Mouse (Mus musculus) forebrain, embryonic 11.5 days (tissue): Measurements from ENCODE around the gene Trim52. TPM values are rescaled to one million over a fixed set of nuclear protein-coding genes. Genes with fewer than 3 reads are reported as not detected.

Experiments used
- ATAC-seq: fragments of 200-750 bp; cut with Nextera tagmentation; replicated peaks from 2 replicates; pipeline ENCODE4 v1.8.0; 2017; ENCODE audit warnings: moderate TSS enrichment; ENCODE audit not compliant: low FRiP score
- DNase-seq: peaks from one replicate; pipeline ENCODE4 v3.0.0-alpha.2; 2017; ENCODE audit warnings: low spot score
- H3K27ac ChIP-seq: fragments of 300-500 bp; sonication (generic); 2 replicates; pipeline ENCODE4 v1.5.1; 2014; ENCODE audit warnings: low read depth, low read length
- H3K27me3 ChIP-seq: fragments of 300-500 bp; sonication (generic); 2 replicates; pipeline ENCODE4 v1.6.1; 2014; ENCODE audit warnings: mild to moderate bottlenecking, low read length, mixed read lengths; ENCODE audit not compliant: control insufficient read depth, insufficient read depth
- H3K36me3 ChIP-seq: fragments of 300-500 bp; sonication (generic); 2 replicates; pipeline ENCODE4 v1.6.1; 2014; ENCODE audit warnings: mild to moderate bottlenecking, low read length, moderate library complexity, mixed read lengths; ENCODE audit not compliant: control insufficient read depth, insufficient read depth
- H3K4me1 ChIP-seq: fragments of 300-500 bp; sonication (generic); replicated peaks from 2 replicates; pipeline ENCODE4 v1.6.1; 2014; ENCODE audit warnings: low read length, mixed read lengths; ENCODE audit not compliant: control insufficient read depth, insufficient read depth
- H3K4me2 ChIP-seq: fragments of 300-500 bp; sonication (generic); 2 replicates; pipeline ENCODE4 v1.6.1; 2014; ENCODE audit warnings: low read depth, mild to moderate bottlenecking, low read length, moderate library complexity, mixed read lengths; ENCODE audit not compliant: severe bottlenecking
- H3K4me3 ChIP-seq: fragments of 300-500 bp; sonication (generic); 2 replicates; pipeline ENCODE4 v1.5.1; 2014; ENCODE audit warnings: low read depth, low read length
- H3K9ac ChIP-seq: fragments of 300-500 bp; sonication (generic); 2 replicates; pipeline ENCODE4 v1.6.1; 2014; ENCODE audit warnings: low read length
- H3K9me3 ChIP-seq: fragments of 300-500 bp; sonication (generic); 2 replicates; pipeline ENCODE4 v1.6.1; 2016; ENCODE audit warnings: low read length, mixed read lengths; ENCODE audit not compliant: control insufficient read depth
- WGBS: fragments of 180-500 bp; shearing (Covaris S2); extraction: QIAGEN DNeasy Blood & Tissue Kit; methylation state at CpG from one replicate; pipeline ENCODE4 v1.1.7; 2014; 5-methylcytosine and 5-hydroxymethylcytosine counted together
- polyA plus RNA-seq: library from polyadenylated mRNA; unstranded; fragments of >200 nt; fragmentation: Nextera tagmentation; extraction: Ambion mirVana; gene quantifications from 2 replicates; pipeline ENCODE4 v1.2.1, GENCODE M21; 2014

Trim52 gene
- not detected in 2 replicates for polyA plus RNA-seq

- WGBS: 92% methylated on average over 21 of the region's 21 CpGs
- Histone ChIP-seq H3K36me3 (no peaks in the 10 kb centered on the region), H3K4me2 (no peak within 1 kb of the TSS), H3K4me1 (no peaks in the 10 kb centered on the region), H3K27me3 (no peaks in the 10 kb centered on the region), H3K4me3 (no peak within 1 kb of the TSS), H3K27ac (no peak within 1 kb of the TSS), H3K9me3 (no peaks in the 10 kb centered on the region), H3K9ac (no peak within 1 kb of the TSS)
- DNase-seq (peak; percentile 54), ATAC-seq (no peak)
Observed at GRCm38 (mm10) chr14:106105980-106106379, at the start of gene Trim52. Gene Trim52 (plus strand): TSS chr14:106106198.

GRCm38 (mm10) chr14:106072608-106073007 lies 33.4 kb upstream of the Trim52 start:
- H3K9ac ChIP-seq: no peak overlapping the region
- H3K4me1 ChIP-seq: no peaks in the 10 kb centered on the region
- no peaks in the 10 kb centered on the region for H3K9me3 ChIP-seq
- no peak overlapping the region for H3K27ac ChIP-seq
- no peak overlapping the region for H3K4me2 ChIP-seq
- ATAC-seq: no peak
- H3K4me3 ChIP-seq: no peak overlapping the region
- no peak for DNase-seq
- no peaks in the 10 kb centered on the region for H3K36me3 ChIP-seq
- WGBS: 78% methylated on average over 1 of the region's 1 CpGs
- H3K27me3 ChIP-seq: no peaks in the 10 kb centered on the region

- DNase-seq: no peak
- 78% methylated on average over 3 of the region's 3 CpGs for WGBS
- H3K36me3 ChIP-seq: no peaks in the 10 kb centered on the region
Observed at GRCm38 (mm10) chr14:106075181-106076064, 30.6 kb upstream of the Trim52 start.

GRCm38 (mm10) chr14:106088480-106089037 lies 17.4 kb upstream of the Trim52 start:
- Histone ChIP-seq H3K27ac (no peak overlapping the region), H3K9ac (no peak overlapping the region), H3K36me3 (no peaks in the 10 kb centered on the region), H3K4me3 (no peak overlapping the region), H3K9me3 (no peaks in the 10 kb centered on the region), H3K4me1 (no peaks in the 10 kb centered on the region), H3K4me2 (no peak overlapping the region), H3K27me3 (no peaks in the 10 kb centered on the region)
- no peak for ATAC-seq
- DNase-seq: no peak
- WGBS: 85% methylated on average over 13 of the region's 13 CpGs

More at GRCm38 (mm10) chr14:106075181-106076064, 30.6 kb upstream of the Trim52 start:
- Histone ChIP-seq H3K9ac (no peak overlapping the region), H3K4me1 (no peaks in the 10 kb centered on the region), H3K4me2 (no peak overlapping the region), H3K4me3 (no peak overlapping the region), H3K27me3 (no peaks in the 10 kb centered on the region), H3K9me3 (no peaks in the 10 kb centered on the region), H3K27ac (no peak overlapping the region)
- no peak for ATAC-seq

GRCm38 (mm10) chr14:106096816-106097215 lies 9.2 kb upstream of the Trim52 start:
- no peak overlapping the region for H3K4me3 ChIP-seq
- DNase-seq: no peak
- H3K9ac ChIP-seq: no peak overlapping the region
- H3K9me3 ChIP-seq: no peaks in the 10 kb centered on the region
- WGBS: 91% methylated on average over 4 of the region's 4 CpGs
- H3K27me3 ChIP-seq: no peaks in the 10 kb centered on the region
- no peaks in the 10 kb centered on the region for H3K4me1 ChIP-seq
- no peaks in the 10 kb centered on the region for H3K36me3 ChIP-seq
- no peak overlapping the region for H3K4me2 ChIP-seq
- no peak for ATAC-seq
- H3K27ac ChIP-seq: no peak overlapping the region

- no peaks in the 10 kb centered on the region for H3K36me3 ChIP-seq
- no peak for ATAC-seq
- DNase-seq: no peak
- H3K27me3 ChIP-seq: no peaks in the 10 kb centered on the region
- H3K27ac ChIP-seq: no peak overlapping the region
- no peaks in the 10 kb centered on the region for H3K9me3 ChIP-seq
- WGBS: 92% methylated on average over 14 of the region's 14 CpGs
- no peak overlapping the region for H3K4me2 ChIP-seq
- H3K4me1 ChIP-seq: no peaks in the 10 kb centered on the region
- no peak overlapping the region for H3K9ac ChIP-seq
- H3K4me3 ChIP-seq: no peak overlapping the region
Observed at GRCm38 (mm10) chr14:106100858-106101257, 5.1 kb upstream of the Trim52 start.

GRCm38 (mm10) chr14:106106425-106106824 lies 427 bp downstream of the Trim52 start:
- H3K4me3 ChIP-seq: no peak overlapping the region
- DNase-seq: no peak
- H3K27ac ChIP-seq: no peak overlapping the region
- ATAC-seq: no peak
- no peaks in the 10 kb centered on the region for H3K9me3 ChIP-seq
- H3K27me3 ChIP-seq: no peaks in the 10 kb centered on the region
- WGBS: 98% methylated on average over 22 of the region's 22 CpGs
- H3K4me2 ChIP-seq: no peak overlapping the region
- no peak overlapping the region for H3K9ac ChIP-seq
- H3K4me1 ChIP-seq: no peaks in the 10 kb centered on the region
- H3K36me3 ChIP-seq: no peaks in the 10 kb centered on the region

GRCm38 (mm10) chr14:106119371-106119770 lies 13.4 kb downstream of the Trim52 start:
- DNase-seq: no peak
- no peaks in the 10 kb centered on the region for H3K36me3 ChIP-seq
- no peak overlapping the region for H3K9ac ChIP-seq
- no peak for ATAC-seq
- no peak overlapping the region for H3K4me2 ChIP-seq
- H3K4me1 ChIP-seq: no peaks in the 10 kb centered on the region
- H3K27me3 ChIP-seq: no peaks in the 10 kb centered on the region
- 85% methylated on average over 2 of the region's 2 CpGs for WGBS
- no peak overlapping the region for H3K4me3 ChIP-seq
- no peaks in the 10 kb centered on the region for H3K9me3 ChIP-seq
- no peak overlapping the region for H3K27ac ChIP-seq
